Mouse (Mus musculus) cerebellum, postnatal 10 days (tissue): ENCODE results near the gene Rhox7b.
"Not testable (repeated sequence)": the region's sequence is repeated elsewhere in the genome, so short reads cannot be mapped to it uniquely, and the experiment has no call there.

Experiments
- DNase-seq, 2 experiments: peaks; one replicate each; pipeline ENCODE4 v3.0.0; 2021; ENCODE audit warnings: mixed read lengths in 2 of 2

Rhox7b gene

GRCm38 (mm10) chrX:37897132-37897531, at the start of gene Rhox7b:
Gene Rhox7b (minus strand): TSS chrX:37897232.
- DNase-seq, result not testable (repeated sequence)

GRCm38 (mm10) chrX:37916311-37916710, 19.3 kb upstream of the Rhox7b start:
- DNase-seq, result peak in 1 of 2 experiments; percentile 6

GRCm38 (mm10) chrX:37908581-37908980, 11.5 kb upstream of the Rhox7b start:
- DNase-seq, result peak; percentile 2 to 11

GRCm38 (mm10) chrX:37903727-37904126, 6.7 kb upstream of the Rhox7b start:
- DNase-seq, result peak; percentile 2 to 8

GRCm38 (mm10) chrX:37901670-37902069, 4.6 kb upstream of the Rhox7b start, which contains the start of gene Rhox9:
Gene Rhox9 (minus strand): TSS chrX:37901770.
- not testable (repeated sequence) for DNase-seq

GRCm38 (mm10) chrX:37878844-37879243, 18.2 kb downstream of the Rhox7b start, which contains the start of gene Rhox8:
Gene Rhox8 (minus strand): TSS chrX:37878944.
- no peak for DNase-seq

GRCm38 (mm10) chrX:37871641-37872040, 25.4 kb downstream of the Rhox7b start:
- no peak for DNase-seq
